Mouse (Mus musculus) ovary, postnatal 14 days (tissue): ENCODE data around the gene Prox1.

Experiments
- DNase-seq: peaks from one replicate; pipeline ENCODE4 v3.0.0; 2022; ENCODE audit warnings: low spot score

Prox1 gene

GRCm38 (mm10) chr1:190076601-190077000 is 93.9 kb downstream of the Prox1 start:
- DNase-seq: no peak
